Mouse (Mus musculus): Measurements from ENCODE around the gene Rnf150. TPM values are rescaled to one million over a fixed set of nuclear protein-coding genes. Genes with fewer than 3 reads are reported as not detected.

The Rnf150 gene
- polyA plus RNA-seq, 1 experiment from 2014 or later = 2.8 TPM

- H3K4me2 ChIP-seq (replicated peaks; ENCODE audit: low read depth, low read length) = no peak overlapping the region
- WGBS = 66% methylated on average over 3 of the region's 3 CpGs
- no peak overlapping the region for H3K9ac ChIP-seq (replicated peaks; ENCODE audit: low read depth, low read length)
- no peak for ATAC-seq (ENCODE audit: insufficient number of reproducible peaks, insufficient read depth, low FRiP score, low read depth)
- H3K9me3 ChIP-seq (ENCODE audit: control insufficient read depth, low read depth, low read length) = no peaks in the 10 kb centered on the region
- no peaks in the 10 kb centered on the region for H3K27me3 ChIP-seq (ENCODE audit: control insufficient read depth, insufficient read depth, low read length)
- no peak overlapping the region for H3K4me3 ChIP-seq (ENCODE audit: low read depth, low read length)
- peaks cover 5% of the 10 kb centered on the region; the same call in 1 of the 2 replicates for H3K4me1 ChIP-seq (ENCODE audit: control insufficient read depth, insufficient read depth, low read length)
- H3K27ac ChIP-seq (ENCODE audit: low read length) = no peak overlapping the region
- H3K36me3 ChIP-seq (ENCODE audit: control insufficient read depth, insufficient read depth, low read length) = no peaks in the 10 kb centered on the region
These were observed 277.6 kb downstream of the Rnf150 start for GRCm38 (mm10) chr8:83140701-83141111.

Other genes starting within 250 kb of the Rnf150 start
- gene Zfp330, start 89.2 kb upstream of the Rnf150 start, polyA plus RNA-seq (2014; fragmentation: Nextera tagmentation; extraction: Ambion mirVana) = 72.4 and 72.8 TPM in 2 replicates